Mouse (Mus musculus): ENCODE data around the gene 1700018B08Rik.

Gene 1700018B08Rik

GRCm38 (mm10) chr8:121544276-121544785, at the start of gene 1700018B08Rik:
1700018B08Rik (minus strand) TSS chr8:121544320.
- no peak for DNase-seq

- DNase-seq: no peak
These were observed 49.2 kb upstream of the 1700018B08Rik start for GRCm38 (mm10) chr8:121593293-121593692.

GRCm38 (mm10) chr8:121591178-121592066, 47.3 kb upstream of the 1700018B08Rik start:
- DNase-seq: peak in 1 of 2 experiments; percentile 43

- peak; percentile 93 to 97 for DNase-seq
These were observed 46.4 kb upstream of the 1700018B08Rik start, which contains the start of gene Map1lc3b for GRCm38 (mm10) chr8:121590203-121591177. Map1lc3b (plus strand) TSS chr8:121590361.

- DNase-seq: no peak
These were observed 45.1 kb upstream of the 1700018B08Rik start for GRCm38 (mm10) chr8:121589205-121589726.

- DNase-seq: no peak
These were observed 44.6 kb upstream of the 1700018B08Rik start for GRCm38 (mm10) chr8:121588750-121589149.

- peak; percentile 98 to 99 for DNase-seq
These were observed 41.2 kb upstream of the 1700018B08Rik start for GRCm38 (mm10) chr8:121585159-121585825.

GRCm38 (mm10) chr8:121584730-121585129, 40.6 kb upstream of the 1700018B08Rik start:
- no peak for DNase-seq

GRCm38 (mm10) chr8:121583653-121584052, 39.5 kb upstream of the 1700018B08Rik start:
- DNase-seq: no peak

- DNase-seq: no peak
These were observed 36.3 kb upstream of the 1700018B08Rik start for GRCm38 (mm10) chr8:121580465-121580864.

GRCm38 (mm10) chr8:121578676-121579451, 34.7 kb upstream of the 1700018B08Rik start, which contains the start of gene Fbxo31:
Fbxo31 (minus strand) TSS chr8:121578806.
- peak; percentile 86 to 95 for DNase-seq

GRCm38 (mm10) chr8:121577751-121578675, 33.9 kb upstream of the 1700018B08Rik start:
- DNase-seq: no peak

- DNase-seq: no peak
These were observed 31.5 kb upstream of the 1700018B08Rik start for GRCm38 (mm10) chr8:121575661-121576060.

- DNase-seq: no peak
These were observed 29.2 kb upstream of the 1700018B08Rik start for GRCm38 (mm10) chr8:121573275-121573674.

GRCm38 (mm10) chr8:121572121-121572520, 28.0 kb upstream of the 1700018B08Rik start:
- DNase-seq: no peak

GRCm38 (mm10) chr8:121570801-121571200, 26.7 kb upstream of the 1700018B08Rik start:
- DNase-seq: no peak

- no peak for DNase-seq
These were observed 26.2 kb upstream of the 1700018B08Rik start for GRCm38 (mm10) chr8:121570335-121570734.

- DNase-seq: no peak
These were observed 24.2 kb upstream of the 1700018B08Rik start for GRCm38 (mm10) chr8:121568321-121568720.

- no peak for DNase-seq
These were observed 19.6 kb upstream of the 1700018B08Rik start for GRCm38 (mm10) chr8:121563701-121564100.

- no peak for DNase-seq
These were observed 18.8 kb upstream of the 1700018B08Rik start for GRCm38 (mm10) chr8:121562941-121563351.
